Mouse (Mus musculus): ENCODE measurements around the gene Ankmy1. TPM values are rescaled to one million over a fixed set of nuclear protein-coding genes. Genes with fewer than 3 reads are reported as not detected.

Ankmy1 gene
- polyA plus RNA-seq, 1 experiment from 2014 or later, result 0.67 TPM

DNA sequence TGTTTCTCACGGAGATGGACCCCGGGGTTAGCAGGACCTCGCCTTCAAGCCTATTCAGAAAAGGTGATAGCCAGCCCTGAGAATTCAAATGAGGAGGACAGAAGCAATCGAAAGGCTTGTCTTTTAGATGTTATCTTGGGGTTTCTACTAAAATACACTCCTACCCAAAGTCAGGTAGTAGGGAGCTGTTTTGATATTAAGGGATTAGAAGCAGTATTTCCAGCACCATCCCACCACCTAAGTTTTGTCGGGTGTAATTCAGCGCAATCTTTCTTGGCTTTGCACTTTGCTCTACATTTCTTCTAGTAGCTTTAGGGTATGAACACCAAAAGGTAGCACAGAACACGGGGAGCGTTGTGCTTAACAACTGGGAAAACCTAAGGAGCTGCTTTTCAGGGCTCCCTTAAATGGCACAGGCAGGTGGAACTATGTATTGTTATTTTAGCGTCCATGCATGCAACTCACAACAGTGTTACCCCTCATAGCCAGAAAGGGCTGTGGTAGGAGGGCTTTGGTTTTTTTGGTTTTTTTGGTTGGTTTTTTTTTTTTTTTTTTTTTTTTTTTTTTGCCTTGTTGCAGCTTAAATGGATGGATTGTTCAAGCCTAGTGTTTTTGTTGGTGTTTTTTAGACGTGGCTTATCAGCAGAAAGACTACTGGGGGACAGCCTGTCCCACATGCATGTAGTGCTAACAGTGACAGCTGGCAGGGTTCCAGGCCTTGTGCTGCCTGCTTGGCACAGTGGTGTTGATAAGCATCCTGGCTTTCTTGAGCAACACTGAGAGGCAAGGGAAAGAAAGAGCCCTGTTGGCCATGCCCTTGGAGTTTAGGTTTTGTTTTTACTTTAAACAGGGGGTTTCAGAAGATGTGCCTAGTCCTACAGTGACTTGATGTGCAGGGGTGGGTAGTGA is 32.6 kb upstream of the Ankmy1 start:
- Histone ChIP-seq H3K27me3 (ENCODE audit: control insufficient read depth, insufficient read depth, low read length) (no peaks in the 10 kb centered on the region), H3K4me2 (ENCODE audit: low read depth, low read length) (peak overlapping the region; percentile 94), H3K4me3 (ENCODE audit: low read length) (peak overlapping the region; percentile 93), H3K36me3 (ENCODE audit: control insufficient read depth, insufficient read depth) (peaks cover 19% of the 10 kb centered on the region), H3K9me3 (replicated peaks; ENCODE audit: control insufficient read depth, low read length) (peaks cover 7% of the 10 kb centered on the region; the same call in 1 of the 2 replicates), H3K4me1 (ENCODE audit: control insufficient read depth, insufficient read depth, low read length) (peaks cover 20% of the 10 kb centered on the region), H3K9ac (ENCODE audit: low read length) (peak overlapping the region; percentile 86), H3K27ac (ENCODE audit: low read length) (peak overlapping the region; percentile 99)
- ATAC-seq (replicated peaks; ENCODE audit: extremely low read depth, insufficient read depth, low FRiP score), result no peak
- whole genome bisulfite sequencing, result 10% methylated on average over 10 of the region's 10 CpGs

- WGBS, result under 1% methylated on average over 45 of the region's 45 CpGs
- Histone ChIP-seq H3K36me3 (ENCODE audit: control insufficient read depth, insufficient read depth) (peaks cover 13% of the 10 kb centered on the region), H3K4me1 (ENCODE audit: control insufficient read depth, insufficient read depth, low read length) (peaks cover 21% of the 10 kb centered on the region), H3K9me3 (replicated peaks; ENCODE audit: control insufficient read depth, low read length) (peaks cover 7% of the 10 kb centered on the region; the same call in 1 of the 2 replicates), H3K4me2 (ENCODE audit: low read depth, low read length) (peak within 1 kb of the TSS; percentile 94), H3K4me3 (ENCODE audit: low read length) (peak within 1 kb of the TSS; percentile 93), H3K27me3 (ENCODE audit: control insufficient read depth, insufficient read depth, low read length) (no peaks in the 10 kb centered on the region), H3K27ac (ENCODE audit: low read length) (peak within 1 kb of the TSS; percentile 99), H3K9ac (ENCODE audit: low read length) (peak within 1 kb of the TSS; percentile 86)
- peak; percentile 99 for ATAC-seq (replicated peaks; ENCODE audit: extremely low read depth, insufficient read depth, low FRiP score)
These were observed 31.6 kb upstream of the Ankmy1 start, which contains the start of gene Capn10 for GRCm38 (mm10) chr1:92934182-92934827. Gene Capn10, plus strand, starts transcription at chr1:92934376.

DNA sequence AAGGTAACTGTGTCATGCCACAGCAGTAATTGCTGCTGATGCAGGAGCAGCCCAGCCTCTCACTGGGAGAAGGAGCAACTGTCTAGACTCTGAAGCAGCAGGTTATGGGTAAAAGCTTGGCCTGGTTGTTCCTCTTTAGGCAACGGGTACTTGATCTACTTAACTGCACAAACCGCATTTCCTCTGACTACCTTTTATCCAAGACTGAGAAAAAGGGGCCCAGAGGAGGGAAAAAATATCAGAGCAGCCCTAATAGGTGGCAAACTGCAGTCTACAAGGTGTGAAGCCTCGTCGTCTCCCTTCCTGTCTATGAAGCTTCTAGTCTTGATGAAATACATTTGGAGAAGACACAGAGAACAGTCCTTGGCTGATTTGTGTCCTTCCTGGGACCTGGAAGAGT is 30.9 kb upstream of the Ankmy1 start:
- ATAC-seq (replicated peaks; ENCODE audit: extremely low read depth, insufficient read depth, low FRiP score), result no peak
- H3K27me3 ChIP-seq (ENCODE audit: control insufficient read depth, insufficient read depth, low read length), result 0 out of 2 replicates have a peak, but pooled peaks cover under 1% of the 10 kb centered on the region
- H3K27ac ChIP-seq (ENCODE audit: low read length), result peak overlapping the region; percentile 99
- H3K4me2 ChIP-seq (ENCODE audit: low read depth, low read length), result peak overlapping the region; percentile 94
- H3K36me3 ChIP-seq (ENCODE audit: control insufficient read depth, insufficient read depth), result peaks cover 8% of the 10 kb centered on the region
- H3K9me3 ChIP-seq (replicated peaks; ENCODE audit: control insufficient read depth, low read length), result peaks cover 7% of the 10 kb centered on the region; the same call in 1 of the 2 replicates
- peak overlapping the region; percentile 93 for H3K4me3 ChIP-seq (ENCODE audit: low read length)
- peaks cover 21% of the 10 kb centered on the region for H3K4me1 ChIP-seq (ENCODE audit: control insufficient read depth, insufficient read depth, low read length)
- 75% methylated on average over 4 of the region's 4 CpGs for WGBS
- H3K9ac ChIP-seq (ENCODE audit: low read length), result peak overlapping the region; percentile 86

- H3K4me3 ChIP-seq (ENCODE audit: low read length), result no peak overlapping the region
- peaks cover 11% of the 10 kb centered on the region for H3K4me1 ChIP-seq (ENCODE audit: control insufficient read depth, insufficient read depth, low read length)
- ATAC-seq (replicated peaks; ENCODE audit: extremely low read depth, insufficient read depth, low FRiP score), result no peak
- H3K27me3 ChIP-seq (ENCODE audit: control insufficient read depth, insufficient read depth, low read length), result 0 out of 2 replicates have a peak, but pooled peaks cover 3% of the 10 kb centered on the region
- no peaks in the 10 kb centered on the region for H3K36me3 ChIP-seq (ENCODE audit: control insufficient read depth, insufficient read depth)
- no peak overlapping the region for H3K27ac ChIP-seq (ENCODE audit: low read length)
- no peak overlapping the region for H3K4me2 ChIP-seq (ENCODE audit: low read depth, low read length)
- 10% methylated on average over 1 of the region's 1 CpGs for WGBS
- peaks cover 7% of the 10 kb centered on the region; the same call in 1 of the 2 replicates for H3K9me3 ChIP-seq (replicated peaks; ENCODE audit: control insufficient read depth, low read length)
- H3K9ac ChIP-seq (ENCODE audit: low read length), result no peak overlapping the region
These were observed 27.5 kb upstream of the Ankmy1 start for GRCm38 (mm10) chr1:92930171-92930706.

DNA sequence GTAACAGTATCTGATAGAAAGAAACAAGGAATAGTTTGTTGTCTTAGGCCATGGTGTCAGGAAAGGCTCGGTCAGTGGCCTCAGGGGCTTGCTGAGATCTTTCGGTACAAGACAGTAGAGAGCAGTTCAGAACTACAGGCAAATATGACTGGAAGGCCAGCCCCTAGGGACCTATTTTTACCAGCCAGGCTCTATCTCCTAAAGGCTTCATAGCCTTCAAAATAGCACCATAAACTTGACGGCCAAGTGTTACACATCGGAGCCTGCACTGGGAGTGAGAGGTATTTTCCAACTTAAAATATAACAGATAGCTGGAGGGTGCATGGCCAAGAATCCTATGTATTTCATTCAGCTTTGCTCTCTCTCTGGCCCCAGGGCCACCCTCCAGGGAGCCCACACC is 18.8 kb upstream of the Ankmy1 start:
- Histone ChIP-seq H3K36me3 (ENCODE audit: control insufficient read depth, insufficient read depth) (peaks cover 33% of the 10 kb centered on the region), H3K27me3 (ENCODE audit: control insufficient read depth, insufficient read depth, low read length) (no peaks in the 10 kb centered on the region), H3K9ac (ENCODE audit: low read length) (0 out of 2 replicates have a peak overlapping the region, but pooled peaks have one; percentile 4), H3K27ac (ENCODE audit: low read length) (peak overlapping the region; percentile 82), H3K4me1 (ENCODE audit: control insufficient read depth, insufficient read depth, low read length) (peaks cover 19% of the 10 kb centered on the region), H3K9me3 (replicated peaks; ENCODE audit: control insufficient read depth, low read length) (no peaks in the 10 kb centered on the region), H3K4me3 (ENCODE audit: low read length) (no peak overlapping the region), H3K4me2 (ENCODE audit: low read depth, low read length) (peak overlapping the region; percentile 19; the same call in 1 of the 2 replicates)
- WGBS, result 56% methylated on average over 4 of the region's 4 CpGs
- peak; percentile 60 for ATAC-seq (replicated peaks; ENCODE audit: extremely low read depth, insufficient read depth, low FRiP score)

- H3K4me2 ChIP-seq (ENCODE audit: low read depth, low read length), result no peak overlapping the region
- 65% methylated on average over 7 of the region's 7 CpGs for WGBS
- H3K4me3 ChIP-seq (ENCODE audit: low read length), result no peak overlapping the region
- peaks cover 42% of the 10 kb centered on the region for H3K36me3 ChIP-seq (ENCODE audit: control insufficient read depth, insufficient read depth)
- H3K9ac ChIP-seq (ENCODE audit: low read length), result no peak overlapping the region
- peaks cover 19% of the 10 kb centered on the region for H3K4me1 ChIP-seq (ENCODE audit: control insufficient read depth, insufficient read depth, low read length)
- H3K27me3 ChIP-seq (ENCODE audit: control insufficient read depth, insufficient read depth, low read length), result no peaks in the 10 kb centered on the region
- H3K27ac ChIP-seq (ENCODE audit: low read length), result peak overlapping the region; percentile 82
- no peaks in the 10 kb centered on the region for H3K9me3 ChIP-seq (replicated peaks; ENCODE audit: control insufficient read depth, low read length)
- peak; percentile 28 for ATAC-seq (replicated peaks; ENCODE audit: extremely low read depth, insufficient read depth, low FRiP score)
These were observed 17.9 kb upstream of the Ankmy1 start for GRCm38 (mm10) chr1:92920474-92921200.

DNA sequence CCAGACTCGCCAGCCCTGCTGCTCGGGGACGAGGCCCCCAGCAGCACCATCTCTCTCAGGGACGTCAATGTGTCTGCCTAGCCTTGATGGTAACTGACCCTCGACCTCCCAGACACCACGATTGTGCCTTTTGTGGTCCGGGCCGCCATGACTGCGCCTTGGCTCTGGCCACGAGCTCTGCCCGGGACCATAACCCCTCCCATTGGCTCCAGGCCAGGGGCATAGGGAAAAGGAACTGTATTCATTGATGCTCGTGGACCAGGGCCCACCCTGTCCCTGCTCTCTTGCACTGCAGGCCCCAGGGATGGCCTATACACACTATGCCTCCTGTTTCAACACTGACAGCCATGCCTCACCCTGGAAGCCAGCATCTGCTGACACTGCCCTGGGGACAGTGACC is 17.1 kb upstream of the Ankmy1 start:
- Histone ChIP-seq H3K9me3 (replicated peaks; ENCODE audit: control insufficient read depth, low read length) (no peaks in the 10 kb centered on the region), H3K36me3 (ENCODE audit: control insufficient read depth, insufficient read depth) (peaks cover 50% of the 10 kb centered on the region), H3K4me3 (ENCODE audit: low read length) (no peak overlapping the region), H3K27me3 (ENCODE audit: control insufficient read depth, insufficient read depth, low read length) (no peaks in the 10 kb centered on the region), H3K4me2 (ENCODE audit: low read depth, low read length) (no peak overlapping the region), H3K9ac (ENCODE audit: low read length) (no peak overlapping the region), H3K4me1 (ENCODE audit: control insufficient read depth, insufficient read depth, low read length) (peaks cover 19% of the 10 kb centered on the region), H3K27ac (ENCODE audit: low read length) (no peak overlapping the region)
- 83% methylated on average over 12 of the region's 12 CpGs for WGBS
- ATAC-seq (replicated peaks; ENCODE audit: extremely low read depth, insufficient read depth, low FRiP score), result no peak

GRCm38 (mm10) chr1:92919151-92919550 is 16.4 kb upstream of the Ankmy1 start:
- H3K36me3 ChIP-seq (ENCODE audit: control insufficient read depth, insufficient read depth), result peaks cover 50% of the 10 kb centered on the region
- no peak overlapping the region for H3K4me2 ChIP-seq (ENCODE audit: low read depth, low read length)
- H3K27me3 ChIP-seq (ENCODE audit: control insufficient read depth, insufficient read depth, low read length), result no peaks in the 10 kb centered on the region
- no peak overlapping the region for H3K9ac ChIP-seq (ENCODE audit: low read length)
- 96% methylated on average over 11 of the region's 11 CpGs for WGBS
- H3K9me3 ChIP-seq (replicated peaks; ENCODE audit: control insufficient read depth, low read length), result no peaks in the 10 kb centered on the region
- peaks cover 19% of the 10 kb centered on the region for H3K4me1 ChIP-seq (ENCODE audit: control insufficient read depth, insufficient read depth, low read length)
- no peak overlapping the region for H3K4me3 ChIP-seq (ENCODE audit: low read length)
- H3K27ac ChIP-seq (ENCODE audit: low read length), result no peak overlapping the region
- ATAC-seq (replicated peaks; ENCODE audit: extremely low read depth, insufficient read depth, low FRiP score), result no peak

Measured in heart, embryonic 16.5 days (tissue).